Mouse (Mus musculus): ENCODE measurements around the gene Arhgef15.
"Not testable (repeated sequence)": the region's sequence is repeated elsewhere in the genome, so short reads cannot be mapped to it uniquely, and the experiment has no call there.

Arhgef15 gene

DNA sequence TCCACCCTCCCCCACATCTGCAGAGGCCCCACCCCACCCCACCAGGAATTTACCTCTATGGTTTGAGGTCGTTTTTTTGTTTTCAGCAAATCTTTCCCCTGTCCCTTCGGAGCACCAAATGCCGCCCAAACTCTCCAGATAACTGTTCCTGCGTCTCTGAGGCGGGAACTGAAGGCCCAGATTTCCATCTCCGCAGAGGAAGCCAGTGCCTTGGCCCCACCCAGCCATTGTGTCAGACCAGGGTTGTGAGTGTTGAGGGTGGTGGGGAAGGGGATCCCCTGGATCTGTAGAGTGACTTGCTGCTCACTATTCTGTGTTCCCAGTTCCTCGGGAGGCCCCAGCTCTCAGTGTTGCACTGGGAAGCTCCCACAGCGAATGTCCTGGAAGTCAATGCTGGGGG lies at the start of gene Arhgef15:
Gene Arhgef15 (minus strand): TSS at position 173 of the 400 bp plus-strand sequence.
- DNase-seq (ENCODE audit: low spot score), result no peak

DNA sequence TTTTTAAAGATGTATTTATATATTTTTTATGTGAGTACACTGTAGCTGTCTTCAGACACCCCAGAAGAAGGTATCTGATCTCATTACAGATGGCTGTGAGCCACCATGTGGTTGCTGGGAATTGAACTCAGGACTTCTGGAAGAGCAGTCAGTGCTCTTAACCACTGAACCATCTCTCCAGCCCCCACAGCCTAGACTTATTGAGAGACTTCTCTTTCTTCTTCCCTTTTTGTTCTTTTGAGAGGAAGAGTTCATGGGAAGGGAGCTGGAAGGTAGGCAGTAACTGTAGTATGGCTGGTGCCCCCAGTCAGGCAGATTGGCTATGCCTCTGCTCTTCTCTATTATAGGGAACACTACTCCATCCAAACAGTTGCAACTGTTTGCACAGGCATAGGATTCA lies 49.3 kb upstream of the Arhgef15 start:
- not testable (repeated sequence) for DNase-seq (ENCODE audit: low spot score)

DNA sequence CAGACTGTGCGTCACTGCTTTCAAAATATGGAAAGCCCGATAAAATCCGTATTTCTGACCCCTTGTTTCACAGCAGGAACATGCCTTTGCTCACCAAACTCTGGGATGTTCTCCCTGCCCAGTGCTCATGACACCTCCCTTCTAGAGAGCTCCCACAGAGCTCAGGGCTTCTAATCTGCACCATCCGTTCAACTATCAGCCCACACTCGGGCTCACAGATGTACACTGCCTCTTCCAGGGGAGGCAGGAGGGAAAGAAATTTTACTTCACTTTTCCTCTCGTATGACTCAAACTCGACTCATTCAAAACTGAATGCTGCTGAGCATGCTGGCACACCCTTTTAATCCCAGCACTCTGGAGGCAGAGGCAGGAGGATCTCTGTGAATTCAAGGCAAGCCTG lies 47.9 kb upstream of the Arhgef15 start:
- DNase-seq (ENCODE audit: low spot score), result no peak

DNA sequence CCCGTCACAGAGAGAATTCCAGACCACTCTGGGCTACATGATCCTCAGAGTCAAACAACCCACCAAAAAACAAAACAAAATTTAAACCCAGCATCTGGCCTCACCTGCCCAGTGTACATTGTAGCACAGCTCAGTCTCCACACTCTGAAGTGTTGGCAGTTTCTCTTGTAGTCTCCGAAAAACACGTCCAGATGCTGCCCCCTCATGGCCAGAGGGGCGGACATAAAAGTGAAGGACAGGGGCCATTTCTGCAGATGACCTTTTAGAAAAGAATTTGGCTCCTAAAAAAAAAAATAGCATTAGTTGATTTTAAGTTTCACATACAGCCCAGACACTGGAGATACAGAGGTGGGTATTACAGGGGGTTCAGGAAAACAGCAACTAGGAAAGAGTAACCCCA lies 46.3 kb upstream of the Arhgef15 start:
- DNase-seq (ENCODE audit: low spot score), result no peak

DNA sequence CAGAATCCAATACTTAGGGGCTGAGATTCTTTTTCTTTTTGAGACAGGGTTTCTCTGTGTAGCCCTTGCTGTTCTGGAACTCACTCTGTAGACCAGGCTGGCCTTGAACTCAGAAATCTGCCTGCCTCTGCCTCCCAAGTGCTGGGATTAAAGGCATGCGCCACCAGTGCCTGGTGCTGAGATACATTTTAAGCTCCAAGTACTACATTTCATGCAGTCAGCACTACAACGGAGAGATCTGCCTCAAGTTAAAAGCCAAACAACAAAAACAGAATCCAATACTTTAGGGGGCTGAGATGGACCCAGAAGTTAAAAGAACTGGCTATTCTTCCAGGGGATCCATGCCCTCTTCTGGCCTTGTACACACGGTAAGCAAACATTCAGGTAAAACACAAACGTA lies 45.5 kb upstream of the Arhgef15 start:
- DNase-seq (ENCODE audit: low spot score), result not testable (repeated sequence)

DNA sequence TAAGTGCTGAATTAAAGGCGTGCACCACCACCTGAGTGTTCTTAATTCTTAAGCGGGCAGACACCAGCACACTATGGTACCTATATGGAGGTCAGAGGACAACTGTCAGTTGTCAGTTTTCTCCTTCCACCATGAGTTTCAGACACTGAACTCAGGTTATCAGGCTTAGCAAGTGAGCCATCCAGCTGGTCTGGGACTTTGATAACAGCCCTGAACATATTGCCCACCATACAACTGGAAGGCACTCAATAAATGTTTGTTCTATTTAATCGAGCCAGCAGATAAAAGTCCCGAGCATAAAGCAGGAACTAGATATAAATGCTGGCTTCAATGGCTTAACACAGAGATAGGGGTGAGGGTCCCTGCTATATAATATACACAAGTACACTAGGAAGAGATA lies 39.8 kb upstream of the Arhgef15 start:
- no peak for DNase-seq (ENCODE audit: low spot score)

DNA sequence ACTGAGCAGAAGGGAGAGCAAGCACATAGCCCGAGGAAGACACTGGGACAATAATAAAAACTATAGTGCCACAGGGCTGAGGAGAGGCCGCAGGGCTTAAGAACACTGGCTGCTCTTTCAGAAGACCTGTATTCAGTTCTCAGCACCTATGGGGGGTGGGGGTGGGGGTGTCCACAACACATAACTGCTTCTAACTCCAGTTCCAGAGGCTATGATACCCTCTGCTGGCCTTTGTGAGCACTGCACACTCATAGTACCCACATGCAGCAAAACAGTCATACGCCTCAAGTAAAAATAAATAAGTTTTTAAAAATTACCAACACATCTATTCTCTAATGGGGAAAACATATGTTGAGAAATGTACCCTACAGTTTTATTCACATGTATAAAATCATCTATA lies 37.1 kb upstream of the Arhgef15 start:
- DNase-seq (ENCODE audit: low spot score), result no peak

DNA sequence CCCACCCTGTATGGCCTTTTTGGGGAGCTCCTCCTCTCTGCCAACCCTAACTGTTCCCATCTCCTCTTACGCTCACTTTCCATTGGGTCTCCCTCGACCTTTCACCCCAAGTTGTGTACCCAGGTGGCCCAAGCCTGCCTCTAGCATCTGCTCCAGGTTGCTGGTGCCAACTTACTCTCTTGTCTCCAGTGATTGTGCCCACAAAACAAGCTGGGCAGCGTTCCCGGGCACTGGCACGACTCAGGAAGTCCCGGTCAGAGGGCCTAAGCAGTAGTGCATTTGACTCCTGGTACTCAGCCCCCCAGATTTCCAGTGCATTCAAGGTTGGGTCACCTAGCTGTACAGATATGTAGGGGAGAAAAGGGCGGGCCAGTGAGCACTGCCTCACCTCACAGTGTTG lies 35.8 kb upstream of the Arhgef15 start:
- no peak for DNase-seq (ENCODE audit: low spot score)

DNA sequence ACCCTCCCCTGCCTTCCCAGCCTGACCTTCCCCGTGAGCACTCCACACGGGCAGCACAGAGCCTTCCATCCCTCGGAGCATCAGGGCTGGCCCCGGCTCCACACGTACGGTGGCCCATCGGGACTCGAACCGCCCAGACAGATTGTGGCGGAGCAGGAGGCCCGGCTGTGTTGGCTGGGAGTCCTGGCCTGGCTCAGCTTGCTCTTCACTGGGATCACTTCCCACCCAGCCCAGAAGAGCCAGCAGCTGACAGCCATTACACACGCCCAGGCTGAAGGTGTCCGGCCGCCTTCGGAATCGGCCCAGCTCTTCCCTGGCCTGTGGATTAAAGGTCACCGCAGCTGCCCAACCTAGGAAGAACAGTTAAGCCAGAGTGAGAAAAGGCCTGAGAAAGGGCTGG lies 31.1 kb upstream of the Arhgef15 start:
- no peak for DNase-seq (ENCODE audit: low spot score)

DNA sequence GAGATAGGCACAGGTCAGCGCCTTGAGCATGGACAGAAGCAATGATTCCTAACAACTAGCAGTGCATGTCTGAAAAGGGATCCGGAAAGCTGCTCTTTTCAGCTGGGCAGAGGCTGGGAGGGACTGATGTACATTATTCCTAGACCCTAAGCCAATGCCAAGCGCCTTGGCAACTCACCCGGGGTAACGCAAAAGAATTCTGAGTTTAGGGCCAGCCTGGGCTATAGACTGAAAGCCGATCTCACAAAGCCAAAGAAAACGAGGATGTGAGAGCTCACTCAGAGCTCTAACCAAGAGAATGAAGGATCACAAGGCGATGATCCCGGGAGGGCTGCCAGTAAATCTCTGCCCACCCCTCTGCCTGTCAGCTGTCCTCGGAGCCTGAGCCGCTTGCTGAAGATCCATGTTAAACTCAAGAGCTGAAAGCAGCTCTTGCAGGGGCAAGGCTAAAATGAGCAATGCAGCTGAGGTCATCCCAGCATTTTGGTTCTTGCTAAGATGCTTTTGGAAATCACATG lies 30.1 kb upstream of the Arhgef15 start:
- no peak for DNase-seq (ENCODE audit: low spot score)

DNA sequence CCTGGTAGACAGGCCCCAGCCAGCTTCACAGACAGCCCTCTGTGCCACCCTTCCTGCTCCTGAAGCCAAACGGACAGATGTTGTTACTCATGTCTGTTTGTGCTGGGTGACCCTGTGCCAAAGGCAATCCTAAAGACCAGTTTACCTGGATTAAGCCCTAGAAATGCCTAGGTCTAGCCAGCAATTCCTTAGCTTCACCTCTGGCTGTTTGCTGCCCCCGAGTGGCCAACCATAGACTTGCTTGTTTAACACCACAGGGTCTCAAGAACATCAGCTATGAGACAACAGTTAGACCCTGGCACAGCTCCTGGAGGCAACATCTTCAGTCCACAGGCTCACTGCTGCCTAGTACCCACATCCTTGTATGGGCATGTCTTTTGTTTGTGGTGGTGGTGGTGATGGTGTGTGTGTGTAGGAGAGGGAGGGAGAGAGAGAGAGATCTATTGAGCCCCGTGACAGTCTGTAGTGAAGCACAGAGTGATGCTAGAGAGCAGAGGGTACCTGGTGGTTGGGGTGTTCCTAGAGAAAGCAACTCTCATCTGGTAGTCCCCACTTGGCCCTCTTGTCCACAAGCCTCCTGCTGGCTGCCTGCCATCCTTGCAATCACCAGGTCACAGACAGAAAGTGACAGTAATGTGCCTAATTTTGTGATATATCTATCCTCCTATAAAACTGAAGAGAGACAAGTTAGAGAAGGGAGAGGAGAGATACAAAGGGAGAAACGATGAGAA lies 25.5 kb upstream of the Arhgef15 start:
- peak; percentile 59 for DNase-seq (ENCODE audit: low spot score)

DNA sequence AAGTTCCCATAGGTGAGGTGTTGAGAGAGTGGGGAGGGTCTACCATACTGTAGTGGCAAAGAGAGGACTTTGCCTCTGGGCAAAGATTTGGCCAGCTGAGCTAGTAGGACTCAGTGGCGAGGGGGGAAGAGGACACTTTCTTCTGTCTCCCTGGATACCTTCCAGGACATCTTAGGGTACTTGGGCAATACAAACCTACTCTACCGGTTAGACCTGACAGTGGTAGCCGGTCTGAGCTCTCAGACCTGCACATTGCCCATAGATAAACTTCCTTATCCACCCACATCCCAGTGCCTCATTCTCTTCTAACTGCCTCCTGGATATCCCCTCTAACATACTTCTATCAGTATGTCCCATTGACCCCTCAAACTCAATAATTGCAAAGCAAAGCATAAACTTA lies 23.6 kb upstream of the Arhgef15 start:
- no peak for DNase-seq (ENCODE audit: low spot score)

DNA sequence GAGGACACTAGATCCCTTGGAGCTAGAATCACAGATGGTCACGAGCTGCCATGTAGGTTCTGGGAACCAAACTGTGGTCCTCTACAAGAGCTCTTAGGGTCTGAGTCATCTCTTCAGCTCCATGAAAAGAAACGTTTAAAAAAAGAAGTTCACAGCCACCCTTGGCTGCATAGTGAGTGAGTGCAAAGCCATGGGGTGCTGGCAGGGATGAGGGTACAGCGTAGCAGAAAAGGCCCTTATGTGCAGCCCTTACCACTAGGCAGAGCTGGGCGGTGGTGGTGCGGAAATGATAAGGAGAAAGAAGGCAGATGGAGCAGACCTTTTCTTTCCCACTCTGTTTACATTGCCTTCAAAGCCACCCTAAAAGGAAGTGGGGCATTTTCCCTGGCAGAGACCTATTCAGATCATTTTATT lies 22.0 kb upstream of the Arhgef15 start:
- no peak for DNase-seq (ENCODE audit: low spot score)

DNA sequence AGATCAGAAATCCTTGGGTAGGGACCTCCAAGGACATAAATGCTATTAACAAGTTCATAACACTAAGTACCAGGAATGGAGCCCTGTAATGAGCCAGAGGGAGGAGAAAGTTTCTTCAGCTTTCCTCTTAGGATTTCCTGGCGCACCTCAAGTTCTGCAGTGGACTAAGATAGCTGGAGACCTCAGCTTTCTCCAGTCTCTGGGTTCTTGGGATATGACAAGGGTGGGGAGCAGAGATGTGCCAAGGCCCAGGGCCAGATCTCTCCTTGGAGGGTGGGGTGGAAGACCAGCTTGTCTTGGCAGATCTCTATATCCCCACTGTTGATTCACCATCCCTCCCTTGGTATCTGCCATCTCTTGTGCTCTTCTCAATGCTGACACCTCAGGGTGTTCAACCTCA lies 18.3 kb upstream of the Arhgef15 start:
- DNase-seq (ENCODE audit: low spot score), result no peak

DNA sequence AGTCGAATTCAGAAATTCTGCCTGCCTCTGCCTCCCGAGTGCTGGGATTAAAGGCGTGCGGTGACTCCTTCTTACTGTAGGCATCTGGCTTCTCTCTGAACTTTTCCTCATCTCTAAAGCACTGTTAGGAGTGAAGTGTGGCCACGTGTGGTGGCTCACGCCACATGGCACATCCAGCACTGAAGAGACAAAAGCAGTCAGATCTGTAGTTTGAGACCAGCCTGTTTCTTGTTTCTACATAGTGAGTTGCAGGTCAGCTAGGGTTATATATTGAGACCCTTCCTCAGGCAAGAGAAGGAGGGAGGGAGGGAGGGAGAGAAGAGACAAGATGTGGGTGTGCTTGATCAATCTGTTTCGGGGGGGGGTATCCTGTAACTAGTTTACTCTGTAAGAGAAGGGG lies 17.8 kb upstream of the Arhgef15 start, which contains the start of gene Rangrf:
Gene Rangrf (minus strand): TSS at position 101 of the 400 bp plus-strand sequence.
- no peak for DNase-seq (ENCODE audit: low spot score)

DNA sequence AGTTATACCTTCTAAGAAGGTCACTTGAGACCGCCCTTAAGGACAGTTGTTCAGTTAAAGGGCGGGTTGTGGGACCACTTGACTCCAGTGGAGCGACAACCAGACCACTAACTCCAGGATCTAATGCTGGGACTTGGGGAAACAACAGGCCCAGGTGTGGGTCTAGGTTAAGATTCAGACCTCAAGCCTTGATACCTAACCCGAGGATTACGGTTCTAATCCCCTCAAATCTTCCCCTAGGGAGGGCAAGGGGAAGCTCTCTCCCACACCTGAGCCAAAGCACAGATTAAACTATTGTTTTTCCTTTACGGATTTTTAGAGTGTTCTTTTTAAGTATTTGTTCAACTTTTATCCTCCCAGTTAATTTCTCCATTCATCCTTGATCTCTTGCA lies 16.8 kb upstream of the Arhgef15 start:
- no peak for DNase-seq (ENCODE audit: low spot score)

DNA sequence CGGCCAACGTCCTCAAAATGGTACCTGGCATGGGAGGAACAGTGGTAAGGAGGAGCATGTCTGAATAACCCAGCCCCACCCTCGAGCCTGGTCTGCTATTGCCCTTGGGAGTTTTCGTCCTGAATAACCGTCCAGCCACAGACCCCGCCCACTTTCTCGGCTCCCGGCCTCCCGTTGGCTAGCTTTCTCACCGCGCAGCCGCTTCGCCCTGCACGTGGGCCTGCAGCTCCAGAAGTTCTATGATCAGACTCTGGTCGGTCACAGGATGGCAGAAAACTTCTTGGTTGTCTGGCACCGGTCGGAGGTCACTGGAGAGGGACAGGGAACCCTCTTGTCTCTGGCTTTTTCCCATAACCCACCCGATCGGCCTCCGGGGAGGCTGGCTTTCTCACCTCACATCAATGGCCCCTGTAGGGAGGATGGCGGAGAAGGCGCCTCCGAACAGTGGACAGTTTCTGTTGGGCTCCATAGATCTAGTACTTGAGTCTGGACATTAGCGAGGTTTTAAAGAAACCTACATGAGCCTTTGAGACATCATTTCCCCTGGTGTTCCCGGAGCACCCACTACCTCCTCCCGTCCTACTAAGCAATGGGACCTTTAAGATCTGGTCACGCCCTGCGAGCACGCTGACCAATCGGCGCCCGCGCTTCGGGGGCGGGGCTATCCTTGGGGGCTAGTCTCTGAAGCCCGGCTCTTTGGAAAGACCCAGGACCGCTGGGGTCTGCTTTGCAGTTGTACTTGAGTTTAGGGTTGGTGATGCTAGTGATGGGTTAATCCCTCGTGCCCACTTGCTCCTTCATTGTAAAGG lies 16.2 kb upstream of the Arhgef15 start:
- peak; percentile 72 for DNase-seq (ENCODE audit: low spot score)

DNA sequence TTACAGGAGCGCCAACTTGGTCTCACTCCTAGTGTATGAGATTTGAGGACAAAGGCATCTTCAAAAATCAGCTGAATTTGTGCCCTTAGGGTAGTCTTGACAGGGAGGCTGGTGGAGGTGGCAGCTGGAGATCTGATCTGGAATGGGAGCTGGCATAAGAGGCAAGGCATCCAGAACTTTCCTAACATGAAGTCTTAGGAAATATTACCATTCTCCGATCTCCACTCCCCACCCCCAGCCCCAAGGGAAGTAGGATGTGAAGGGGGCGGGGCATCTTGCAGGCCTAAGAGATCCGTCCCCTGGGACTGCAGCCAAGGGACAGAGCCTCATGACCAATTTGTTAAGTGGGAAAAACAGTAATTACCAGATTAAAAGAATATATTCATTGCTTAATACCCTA lies 13.0 kb upstream of the Arhgef15 start:
- DNase-seq (ENCODE audit: low spot score), result no peak

DNA sequence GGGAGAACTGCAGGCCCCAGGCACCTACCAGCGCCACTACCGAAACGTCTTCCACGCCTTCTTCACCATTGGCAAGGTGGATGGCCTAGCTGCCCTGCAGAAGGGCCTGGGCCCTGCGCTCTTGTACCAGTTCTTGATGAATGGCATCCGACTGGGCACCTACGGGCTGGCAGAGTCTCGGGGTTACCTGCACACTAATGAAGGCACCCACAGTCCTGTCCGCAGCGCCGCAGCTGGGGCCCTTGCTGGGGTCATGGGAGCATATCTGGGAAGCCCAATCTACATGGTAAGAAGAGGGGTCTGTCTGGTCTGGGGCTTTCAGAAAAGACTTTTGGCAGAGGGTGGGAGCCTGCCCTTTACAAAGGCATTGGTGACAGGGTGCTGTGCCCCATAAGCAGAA lies 11.5 kb upstream of the Arhgef15 start:
- no peak for DNase-seq (ENCODE audit: low spot score)

DNA sequence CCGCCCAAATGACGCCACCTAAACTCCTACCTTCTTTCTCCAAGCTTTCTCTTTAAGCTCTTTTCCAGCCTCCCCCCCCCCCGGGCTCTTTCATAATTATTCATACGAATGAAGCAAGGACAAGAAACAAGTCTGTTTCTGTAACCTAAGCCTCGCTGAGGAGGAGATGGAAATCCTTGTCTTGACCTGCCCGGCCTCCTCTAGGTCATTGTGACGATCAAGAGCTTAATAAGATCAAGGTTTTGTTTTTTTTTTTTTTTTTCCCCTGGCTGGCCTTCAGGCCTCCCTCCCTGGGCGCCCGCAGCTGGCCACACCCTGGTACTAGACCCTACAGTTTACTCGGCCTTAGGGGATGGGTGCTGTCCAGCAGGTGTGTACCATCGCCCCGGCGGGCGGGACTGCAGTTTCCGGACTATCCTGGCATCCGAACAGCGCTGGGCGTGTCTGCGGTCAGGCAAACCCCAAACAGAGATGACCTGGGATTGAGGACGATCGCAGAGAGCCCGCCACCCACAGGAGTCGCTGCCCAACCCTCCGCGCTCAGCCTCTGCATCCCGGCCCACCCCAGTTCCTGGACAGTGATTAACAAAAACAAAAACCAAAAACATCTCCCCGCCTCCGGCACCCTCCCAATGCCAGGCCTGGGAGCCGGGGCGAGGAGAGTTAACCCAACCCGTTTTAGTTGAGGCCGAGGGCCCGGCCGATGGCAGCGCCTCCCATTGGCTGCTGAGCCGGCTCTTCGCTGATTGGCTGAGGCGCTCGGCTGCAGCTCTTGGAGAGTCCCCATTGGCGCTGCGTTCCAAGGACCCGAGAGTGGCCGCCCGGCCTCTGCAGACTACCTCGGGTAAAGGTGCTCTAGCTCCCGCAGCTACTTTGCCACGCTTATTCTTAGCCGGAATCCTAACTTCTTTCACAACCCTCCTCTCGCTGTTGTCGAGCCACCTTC lies 10.3 kb upstream of the Arhgef15 start, which contains the start of gene Slc25a35:
Gene Slc25a35 (plus strand): TSS at position 795 of the 946 bp plus-strand sequence.
- peak; percentile 77 for DNase-seq (ENCODE audit: low spot score)

DNA sequence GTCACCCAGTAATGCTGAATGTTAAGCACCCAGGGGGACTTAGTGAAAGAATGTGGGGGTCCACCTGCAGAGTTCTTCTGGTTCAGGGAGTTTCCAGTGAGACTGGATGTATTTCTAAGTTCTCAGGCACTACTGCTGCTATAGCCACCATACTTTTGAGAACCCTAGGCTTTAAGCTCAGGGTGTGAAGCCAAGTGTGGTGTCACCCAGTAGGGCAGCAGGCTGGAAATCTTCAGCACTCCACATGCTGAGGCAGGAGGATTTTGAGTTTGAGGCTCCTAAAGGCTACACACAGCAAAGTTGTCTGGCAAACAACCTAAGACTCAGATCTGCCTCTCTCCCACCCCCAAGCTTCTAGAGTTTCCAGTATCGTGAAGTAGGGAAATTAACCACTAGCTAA lies 9.3 kb upstream of the Arhgef15 start:
- DNase-seq (ENCODE audit: low spot score), result no peak

DNA sequence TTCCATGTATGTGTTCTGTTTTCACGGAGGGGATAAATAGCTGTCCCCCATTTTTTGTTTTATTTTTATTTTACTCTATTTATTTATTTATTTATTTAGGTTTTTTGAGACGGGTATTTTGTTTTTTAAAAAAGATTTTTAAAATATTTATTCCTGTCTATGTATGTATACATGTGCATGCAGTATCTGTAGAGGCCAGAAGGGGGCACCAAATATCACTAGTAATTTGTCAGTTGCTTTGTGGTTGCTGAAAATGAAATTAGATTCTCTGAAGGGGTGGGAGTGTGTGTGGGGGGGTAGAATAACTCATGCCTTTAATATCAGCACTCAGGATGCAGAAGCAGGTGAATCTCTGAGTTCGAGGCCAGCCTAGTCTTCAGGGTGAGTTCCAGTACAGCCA lies 8.6 kb upstream of the Arhgef15 start:
- no peak for DNase-seq (ENCODE audit: low spot score)
